Mouse (Mus musculus): Measurements from ENCODE around the gene Tnxb.
"Not testable (repeated sequence)": the region's sequence is repeated elsewhere in the genome, so short reads cannot be mapped to it uniquely, and the experiment has no call there.

DNA sequence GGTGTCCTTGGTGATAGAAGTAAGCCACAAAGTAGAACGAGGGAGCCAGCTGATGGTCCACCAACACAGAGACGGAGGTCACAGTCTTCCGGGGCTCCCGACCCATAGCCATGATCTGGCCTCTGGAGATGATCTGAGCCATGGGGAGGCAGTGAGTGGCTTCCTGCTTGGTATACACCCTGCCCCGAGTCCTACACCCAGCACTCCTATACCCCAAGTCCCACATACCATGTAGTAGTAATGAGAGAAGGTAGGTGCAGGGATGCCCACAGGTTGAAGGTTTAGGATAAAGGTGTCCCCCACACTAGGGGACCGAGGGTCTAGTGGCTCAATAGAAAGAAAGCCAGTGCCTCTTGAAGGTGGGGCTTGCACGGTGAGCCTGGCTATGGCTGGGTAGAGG, 69.4 kb downstream of the Tnxb start:
- not testable (repeated sequence) for TF ChIP-seq CTCF, EP300 (IDR thresholded peaks at IDR 0.05)
